Mouse (Mus musculus) kidney, embryonic 16.5 days (tissue): Measurements from ENCODE around the gene Hccs. TPM values are rescaled to one million over a fixed set of nuclear protein-coding genes. Genes with fewer than 3 reads are reported as not detected.
"Not testable (repeated sequence)": the region's sequence is repeated elsewhere in the genome, so short reads cannot be mapped to it uniquely, and the experiment has no call there.

ENCODE experiments used
- ATAC-seq: fragments of 200-750 bp; cut with Nextera tagmentation; 2 replicates; pipeline ENCODE4 v1.8.0; 2017; ENCODE audit warnings: moderate TSS enrichment; ENCODE audit not compliant: low FRiP score, low TSS enrichment
- H3K27ac ChIP-seq: fragments of 300-500 bp; sonication (generic); 2 replicates; pipeline ENCODE4 v1.5.1; 2014; ENCODE audit warnings: low read length
- H3K27me3 ChIP-seq: fragments of 300-500 bp; sonication (generic); 2 replicates; pipeline ENCODE4 v1.6.1; 2014; ENCODE audit warnings: low read length, control low read depth, mixed read lengths; ENCODE audit not compliant: insufficient read depth
- H3K36me3 ChIP-seq: fragments of 300-500 bp; sonication (generic); 2 replicates; pipeline ENCODE4 v1.6.1; 2014; ENCODE audit warnings: low read length, control low read depth, mixed read lengths; ENCODE audit not compliant: insufficient read depth
- H3K4me1 ChIP-seq: fragments of 300-500 bp; sonication (generic); 2 replicates; pipeline ENCODE4 v1.6.1; 2014; ENCODE audit warnings: low read length, control low read depth, mixed read lengths; ENCODE audit not compliant: insufficient read depth
- H3K4me2 ChIP-seq: fragments of 300-500 bp; sonication (generic); replicated peaks from 2 replicates; pipeline ENCODE4 v1.6.1; 2014; ENCODE audit warnings: low read depth, low read length
- H3K4me3 ChIP-seq: fragments of 300-500 bp; sonication (generic); 2 replicates; pipeline ENCODE4 v1.5.1; 2014; ENCODE audit warnings: mild to moderate bottlenecking, low read length
- H3K9ac ChIP-seq: fragments of 300-500 bp; sonication (generic); replicated peaks from 2 replicates; pipeline ENCODE4 v1.6.1; 2014; ENCODE audit warnings: low read length
- H3K9me3 ChIP-seq: fragments of 300-500 bp; sonication (generic); 2 replicates; pipeline ENCODE4 v1.6.1; 2016; ENCODE audit warnings: low read length, control low read depth
- WGBS: fragments of 180-500 bp; shearing (Covaris S2); extraction: QIAGEN DNeasy Blood & Tissue Kit; methylation state at CpG from one replicate; pipeline ENCODE4 v1.1.7; 2014; 5-methylcytosine and 5-hydroxymethylcytosine counted together
- polyA plus RNA-seq: library from polyadenylated mRNA; unstranded; fragments of >200 nt; fragmentation: Nextera tagmentation; extraction: Ambion mirVana; gene quantifications from 2 replicates; pipeline ENCODE4 v1.2.1, GENCODE M21; 2015

Gene Hccs
- polyA plus RNA-seq, result 29.0 and 31.6 TPM in 2 replicates

DNA sequence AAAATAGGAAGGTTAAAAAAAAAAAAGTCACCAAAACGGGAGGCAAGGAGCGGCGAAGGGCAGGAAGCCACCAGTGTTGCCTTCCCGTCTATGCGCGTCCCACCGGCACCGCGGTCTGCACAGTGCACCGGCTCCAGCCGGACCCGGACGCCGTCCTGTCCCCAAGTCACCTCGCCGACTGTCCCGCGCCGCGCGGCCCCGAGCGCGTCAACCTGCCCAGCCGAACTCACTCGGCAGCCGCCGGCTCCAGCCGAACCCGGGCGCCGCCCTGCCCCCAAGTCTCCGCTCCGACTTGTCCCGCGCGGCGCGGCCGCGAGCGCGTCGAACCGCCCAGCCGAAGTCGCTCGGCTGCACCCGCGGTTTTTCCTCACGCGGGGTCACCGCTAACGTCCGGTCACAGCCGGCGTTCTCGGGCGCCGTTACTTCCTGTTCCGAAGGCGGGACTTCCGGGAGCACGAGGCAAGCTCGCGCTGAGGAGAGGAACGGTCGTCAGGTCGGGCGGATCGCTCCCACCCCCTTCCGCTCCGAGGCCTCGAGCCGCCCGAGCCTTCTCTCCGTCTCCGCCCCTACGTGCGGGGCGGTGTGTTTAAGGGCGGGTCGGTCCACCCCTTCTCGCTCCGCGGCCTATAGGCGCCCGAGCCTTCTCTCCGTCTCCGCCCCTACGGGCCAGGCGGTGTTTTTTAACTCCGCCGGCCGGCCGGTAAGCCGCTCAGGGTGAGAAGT is at the start of gene Hccs:
Hccs (minus strand) TSS at position 428 of the 723 bp plus-strand sequence.
- Histone ChIP-seq H3K4me3 (peak within 1 kb of the TSS; percentile 66), H3K36me3 (no peaks in the 10 kb centered on the region), H3K9ac (peak within 1 kb of the TSS; percentile 78), H3K9me3 (peaks cover 2% of the 10 kb centered on the region; the same call in 1 of the 2 replicates), H3K27ac (peak within 1 kb of the TSS; percentile 79), H3K4me1 (peaks cover 7% of the 10 kb centered on the region; the same call in 1 of the 2 replicates), H3K4me2 (peak within 1 kb of the TSS; percentile 54), H3K27me3 (no peaks in the 10 kb centered on the region; the same call in 1 of the 2 replicates)
- 20% methylated on average over 87 of the region's 97 CpGs for WGBS
- ATAC-seq, result peak; percentile 100

DNA sequence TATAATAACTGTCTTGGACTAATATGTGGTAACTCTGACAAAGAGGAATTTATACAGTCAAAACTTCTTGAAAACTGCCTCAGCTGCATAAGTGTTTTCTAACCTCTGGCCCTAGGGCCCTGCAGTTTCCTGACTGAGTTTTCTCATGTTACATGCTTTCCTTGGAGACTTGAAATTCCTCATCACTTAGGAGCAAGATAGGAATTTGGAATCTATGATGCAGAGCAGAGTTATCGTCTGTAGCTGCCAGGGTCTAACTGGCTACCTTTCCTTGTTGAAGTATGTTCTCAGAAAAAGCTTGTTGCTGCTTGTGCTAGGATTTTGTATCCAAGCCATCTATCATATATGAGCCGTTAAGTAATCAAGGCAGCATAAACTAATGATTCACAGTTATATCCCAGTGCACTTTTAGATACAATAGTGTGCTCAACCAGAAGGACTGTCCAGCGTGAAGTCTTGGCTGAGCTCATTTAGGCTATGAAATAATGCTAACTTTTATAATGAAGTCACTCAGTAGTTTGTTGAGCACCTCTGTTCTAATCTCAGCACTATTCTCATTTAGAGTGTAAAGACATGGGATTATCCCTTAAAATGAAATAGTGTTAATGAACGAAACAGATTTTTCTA is 37.1 kb upstream of the Hccs start:
- Histone ChIP-seq H3K4me2 (no peak overlapping the region), H3K9ac (no peak overlapping the region), H3K4me1 (no peaks in the 10 kb centered on the region), H3K36me3 (no peaks in the 10 kb centered on the region), H3K27ac (no peak overlapping the region), H3K9me3 (no peaks in the 10 kb centered on the region), H3K4me3 (no peak overlapping the region), H3K27me3 (no peaks in the 10 kb centered on the region)
- 65% methylated on average over 4 of the region's 4 CpGs for WGBS
- no peak for ATAC-seq

DNA sequence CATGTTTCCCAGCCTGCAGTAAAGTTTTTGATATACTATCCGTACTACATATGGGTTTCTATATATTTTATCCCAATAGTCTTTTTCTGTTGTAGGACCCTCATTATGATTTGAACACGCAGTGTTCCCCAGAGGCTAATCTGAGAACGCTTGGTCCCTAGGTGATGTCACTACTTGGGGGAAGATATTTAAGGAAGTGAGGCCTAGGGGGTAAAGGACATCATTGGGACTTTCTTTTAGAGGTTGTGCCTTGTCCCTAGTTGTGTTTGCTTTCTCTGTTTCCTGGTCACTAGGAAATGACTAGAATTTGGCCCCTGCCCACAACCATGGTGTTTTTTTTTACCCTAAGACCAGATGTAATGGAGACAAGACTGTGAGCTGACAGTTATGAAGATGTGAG is 18.0 kb upstream of the Hccs start:
- Histone ChIP-seq H3K27ac (no peak overlapping the region), H3K9me3 (no peaks in the 10 kb centered on the region), H3K4me3 (no peak overlapping the region), H3K4me1 (no peaks in the 10 kb centered on the region), H3K27me3 (no peaks in the 10 kb centered on the region; the same call in 1 of the 2 replicates), H3K9ac (no peak overlapping the region), H3K4me2 (no peak overlapping the region), H3K36me3 (no peaks in the 10 kb centered on the region)
- 79% methylated on average over 3 of the region's 3 CpGs for WGBS
- no peak for ATAC-seq

DNA sequence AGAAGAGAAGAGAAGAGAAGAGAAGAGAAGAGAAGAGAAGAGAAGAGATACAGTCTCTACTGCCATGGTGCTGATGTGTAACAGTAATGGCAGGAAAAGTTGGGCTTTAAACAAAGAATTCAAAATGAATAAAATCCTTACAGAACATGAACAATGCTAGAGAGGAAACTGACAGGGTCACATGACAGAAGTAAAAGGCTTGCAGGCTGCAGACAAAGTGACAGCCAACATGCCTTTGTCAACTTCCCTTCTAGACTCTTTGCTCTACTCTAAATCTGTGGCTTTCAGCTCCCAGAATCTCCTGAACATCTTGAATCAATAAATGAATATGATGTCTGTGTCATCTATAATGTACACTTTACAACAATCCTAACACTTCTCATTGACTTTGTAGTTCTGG is 17.4 kb upstream of the Hccs start:
- no peaks in the 10 kb centered on the region for H3K27me3 ChIP-seq
- no peak overlapping the region for H3K9ac ChIP-seq
- no peak for ATAC-seq
- no peak overlapping the region for H3K4me3 ChIP-seq
- H3K4me2 ChIP-seq, result no peak overlapping the region
- H3K27ac ChIP-seq, result no peak overlapping the region
- H3K36me3 ChIP-seq, result no peaks in the 10 kb centered on the region
- no peaks in the 10 kb centered on the region for H3K4me1 ChIP-seq
- no peaks in the 10 kb centered on the region for H3K9me3 ChIP-seq

DNA sequence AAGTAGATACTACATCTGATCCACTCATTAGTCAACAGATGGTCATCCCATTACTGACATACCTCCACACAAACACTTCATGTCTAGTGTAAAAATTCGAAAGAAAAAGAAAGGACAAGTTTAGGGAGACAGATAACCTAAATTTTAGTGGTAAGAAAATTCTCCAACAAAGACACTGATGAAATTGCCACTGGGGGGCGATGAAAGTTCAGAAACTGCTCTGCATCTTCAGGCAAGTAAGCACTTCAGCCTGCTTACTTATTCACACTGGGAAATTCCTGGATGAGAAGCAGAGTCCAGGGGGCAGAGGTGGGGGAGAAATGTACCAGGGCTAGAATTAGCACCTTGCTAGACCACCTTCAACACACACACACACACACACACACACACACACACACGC is 12.1 kb upstream of the Hccs start:
- no peak overlapping the region for H3K9ac ChIP-seq
- H3K4me3 ChIP-seq, result no peak overlapping the region
- no peak overlapping the region for H3K4me2 ChIP-seq
- no peaks in the 10 kb centered on the region for H3K4me1 ChIP-seq
- peaks cover 3% of the 10 kb centered on the region; the same call in 1 of the 2 replicates for H3K27me3 ChIP-seq
- no peak overlapping the region for H3K27ac ChIP-seq
- ATAC-seq, result no peak; the same call in 1 of the 2 replicates
- H3K9me3 ChIP-seq, result no peaks in the 10 kb centered on the region
- no peaks in the 10 kb centered on the region for H3K36me3 ChIP-seq
- WGBS, result 40% methylated on average over 3 of the region's 3 CpGs

DNA sequence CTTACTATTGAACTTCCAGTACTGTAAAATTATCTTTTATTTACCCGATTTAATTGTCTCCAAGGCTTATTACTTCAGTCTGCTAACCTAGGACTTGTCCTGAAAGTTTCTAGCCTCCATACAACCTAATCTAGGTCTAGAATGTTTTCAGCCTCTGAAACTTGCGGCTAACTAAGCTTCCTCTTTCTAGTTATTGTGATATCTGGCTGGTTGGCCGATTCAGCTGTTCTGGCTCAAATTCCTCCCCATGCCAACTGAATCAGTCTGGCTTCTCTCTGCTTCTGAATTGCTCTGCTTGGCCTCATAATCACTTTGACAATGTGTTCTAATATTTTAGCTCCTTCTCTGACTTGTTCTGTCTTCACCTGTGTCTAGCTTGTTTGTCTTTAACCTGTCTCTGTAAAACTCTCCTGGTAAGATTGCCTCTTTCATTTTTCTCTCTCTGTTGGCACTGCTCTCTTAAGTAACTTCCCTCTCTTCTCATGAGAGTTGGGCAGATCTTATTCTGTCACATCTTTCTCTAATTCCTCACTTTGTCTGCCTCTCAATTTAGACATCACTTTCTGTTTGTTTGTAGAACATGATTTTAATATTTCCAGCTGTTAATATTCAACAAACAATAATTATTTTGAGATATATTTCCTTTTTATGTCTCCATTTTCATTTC is 5.9 kb upstream of the Hccs start:
- ATAC-seq, result no peak
- H3K9me3 ChIP-seq, result no peaks in the 10 kb centered on the region
- 83% methylated on average over 3 of the region's 3 CpGs for whole genome bisulfite sequencing
- H3K4me3 ChIP-seq, result no peak overlapping the region
- no peaks in the 10 kb centered on the region for H3K4me1 ChIP-seq
- no peaks in the 10 kb centered on the region for H3K36me3 ChIP-seq
- H3K27ac ChIP-seq, result no peak overlapping the region
- no peaks in the 10 kb centered on the region; the same call in 1 of the 2 replicates for H3K27me3 ChIP-seq
- no peak overlapping the region for H3K4me2 ChIP-seq
- H3K9ac ChIP-seq, result no peak overlapping the region

DNA sequence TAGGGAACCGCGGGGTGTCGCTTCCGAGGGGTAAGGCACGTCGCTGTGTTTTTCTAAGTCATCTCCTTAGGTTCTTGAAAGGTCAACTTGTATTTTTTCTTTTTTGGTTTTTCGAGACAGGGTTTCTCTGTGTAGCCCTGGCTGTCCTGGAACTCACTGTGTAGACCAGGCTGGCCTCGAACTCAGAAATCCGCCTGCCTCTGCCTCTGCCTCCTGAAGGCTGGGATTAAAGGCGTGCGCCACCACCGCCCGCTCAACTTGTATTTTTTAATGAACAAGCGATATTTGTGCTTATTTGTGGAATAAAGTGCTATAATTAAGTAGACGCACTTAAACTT is 465 bp upstream of the Hccs start:
- WGBS, result 32% methylated on average over 15 of the region's 15 CpGs
- not testable (repeated sequence) for ATAC-seq, H3K36me3 ChIP-seq, H3K9me3 ChIP-seq, H3K27ac ChIP-seq, H3K9ac ChIP-seq, H3K27me3 ChIP-seq, H3K4me1 ChIP-seq
- Histone ChIP-seq H3K4me2 (peak overlapping the region; percentile 42), H3K4me3 (peak overlapping the region; percentile 66)

DNA sequence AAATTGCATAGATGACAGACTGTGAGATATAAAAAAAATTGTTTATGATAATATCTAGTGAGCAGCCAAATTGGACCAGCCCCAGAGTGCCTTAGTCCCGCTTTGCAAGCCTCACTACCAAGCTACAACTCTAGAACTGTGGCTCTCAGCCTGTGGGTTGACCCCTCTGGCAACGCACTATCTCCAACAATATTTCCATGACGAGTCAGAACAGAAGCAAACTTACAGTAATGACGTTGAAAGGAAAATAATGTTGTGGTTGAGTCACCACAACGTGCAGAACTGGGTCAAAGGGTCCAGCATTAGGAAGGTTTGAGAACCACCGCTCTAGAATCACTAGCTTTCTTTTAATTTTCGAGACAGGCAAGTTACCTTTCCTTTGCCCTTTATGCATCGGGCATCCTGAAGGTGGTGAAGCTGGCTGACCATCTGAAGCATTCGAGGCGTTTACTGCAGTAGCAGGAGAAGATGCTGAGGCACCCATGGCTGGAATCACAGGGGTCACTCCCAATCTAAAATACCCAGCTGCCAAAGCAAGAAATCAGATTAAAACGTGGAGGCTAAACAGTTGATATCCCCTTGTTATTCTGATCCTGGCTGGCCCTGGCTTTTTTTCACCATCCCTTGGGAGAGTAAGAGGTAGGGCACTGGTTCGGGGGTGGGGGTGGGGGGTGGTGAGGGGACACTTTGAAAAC is 959 bp downstream of the Hccs start:
- Histone ChIP-seq H3K9me3 (peaks cover 2% of the 10 kb centered on the region; the same call in 1 of the 2 replicates), H3K36me3 (no peaks in the 10 kb centered on the region), H3K4me3 (peak overlapping the region; percentile 66), H3K4me2 (peak overlapping the region; percentile 54), H3K4me1 (peaks cover 7% of the 10 kb centered on the region; the same call in 1 of the 2 replicates), H3K27me3 (no peaks in the 10 kb centered on the region; the same call in 1 of the 2 replicates), H3K27ac (peak overlapping the region; percentile 79), H3K9ac (peak overlapping the region; percentile 78)
- 48% methylated on average over 12 of the region's 12 CpGs for WGBS
- ATAC-seq, result no peak

DNA sequence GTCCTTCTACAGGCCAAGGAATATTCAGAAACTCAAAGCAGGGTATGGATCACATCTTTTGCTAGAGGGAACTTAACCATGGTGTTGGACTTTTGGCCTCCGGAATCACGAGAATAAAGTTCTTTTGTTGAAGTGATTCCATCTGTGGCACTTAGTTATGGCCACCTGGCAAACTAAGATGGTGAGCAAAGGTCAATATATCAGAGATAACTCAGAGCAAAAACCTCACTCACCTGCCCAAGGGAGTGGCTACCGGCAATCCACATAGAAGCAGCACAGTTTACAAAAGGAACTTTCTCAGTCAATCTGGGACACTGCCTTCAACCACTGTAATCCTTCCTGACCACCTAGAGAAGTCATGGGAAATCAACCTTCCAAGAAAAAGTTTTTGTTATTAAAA is 11.6 kb downstream of the Hccs start:
- Histone ChIP-seq H3K4me2 (no peak overlapping the region), H3K36me3 (peaks cover 3% of the 10 kb centered on the region; the same call in 1 of the 2 replicates), H3K4me1 (no peaks in the 10 kb centered on the region), H3K9ac (no peak overlapping the region), H3K4me3 (no peak overlapping the region), H3K27me3 (no peaks in the 10 kb centered on the region), H3K9me3 (no peaks in the 10 kb centered on the region), H3K27ac (no peak overlapping the region)
- 92% methylated on average over 3 of the region's 3 CpGs for WGBS
- ATAC-seq, result no peak
